Mouse (Mus musculus): ENCODE measurements around the gene Acyp1.

The Acyp1 gene

DNA sequence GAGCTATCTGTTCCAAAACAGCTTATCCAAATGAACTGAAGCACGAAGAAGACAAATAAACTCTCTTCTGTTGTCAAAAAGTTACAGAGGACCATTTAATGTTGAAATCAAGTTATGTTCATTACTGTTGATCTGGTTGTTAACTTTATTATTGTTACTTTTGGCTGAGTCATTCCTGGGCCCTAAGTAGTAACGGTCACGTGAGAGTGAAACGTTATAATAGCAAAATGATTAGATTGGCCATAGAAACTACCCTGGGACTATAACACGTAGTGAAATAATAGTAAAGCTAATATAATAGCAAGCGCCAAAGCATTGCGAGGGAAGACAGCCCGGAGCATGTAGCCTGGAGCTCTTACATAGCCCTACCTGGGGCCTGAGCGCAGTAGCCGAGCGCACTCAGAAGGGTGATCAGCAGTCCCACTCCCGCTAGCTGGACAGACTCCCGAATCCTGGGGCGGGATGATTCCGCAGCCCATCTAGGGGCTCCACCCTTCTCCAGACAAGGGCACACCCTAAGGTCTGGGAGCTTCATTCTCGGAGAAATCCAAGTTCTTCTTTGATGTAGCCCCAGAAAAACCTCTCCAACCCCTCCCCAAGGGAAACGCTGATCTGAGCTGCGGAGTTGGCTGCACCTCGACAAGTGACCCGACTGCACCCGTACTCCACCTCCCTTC lies at the start of gene Acyp1:
Gene Acyp1, minus strand, starts transcription at position 630 of the 677 bp plus-strand sequence.
- no peak for ATAC-seq (ENCODE audit: insufficient number of reproducible peaks, low FRiP score, low TSS enrichment)

DNA sequence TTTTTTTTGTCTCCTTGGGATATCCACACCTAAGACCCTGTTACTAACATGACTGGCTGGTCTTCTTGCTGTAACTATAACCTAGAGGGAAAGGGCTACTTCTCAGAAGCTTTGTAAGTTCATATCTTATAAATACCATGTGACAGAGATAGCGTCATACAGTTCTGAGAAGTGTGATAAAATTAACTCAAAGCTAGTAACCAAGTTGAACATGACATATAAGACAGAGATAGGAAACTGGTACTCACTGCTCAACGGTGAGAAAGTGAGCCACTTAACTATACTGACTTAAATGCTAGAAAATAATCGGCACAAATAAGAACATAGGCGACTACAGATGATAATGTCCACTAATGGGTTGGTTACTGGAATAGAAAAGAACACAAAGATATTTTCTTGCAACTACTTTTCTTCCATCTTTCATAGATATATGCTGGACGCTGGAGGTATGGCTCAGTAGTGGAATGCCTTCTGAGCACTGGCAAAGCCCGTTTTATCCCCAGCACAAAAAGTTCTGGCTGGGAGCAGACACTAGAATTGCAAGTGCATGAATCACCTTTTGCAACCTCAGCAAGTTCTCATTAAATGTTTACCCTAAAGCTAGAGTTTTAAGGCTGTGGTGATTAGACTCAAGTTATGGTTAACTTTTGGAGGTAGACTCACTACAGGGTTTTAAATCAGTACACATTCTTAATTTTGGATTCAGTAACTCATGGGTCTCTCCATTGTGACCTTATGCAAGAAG lies 49.5 kb upstream of the Acyp1 start:
- no peak for ATAC-seq (ENCODE audit: insufficient number of reproducible peaks, low FRiP score, low TSS enrichment)

DNA sequence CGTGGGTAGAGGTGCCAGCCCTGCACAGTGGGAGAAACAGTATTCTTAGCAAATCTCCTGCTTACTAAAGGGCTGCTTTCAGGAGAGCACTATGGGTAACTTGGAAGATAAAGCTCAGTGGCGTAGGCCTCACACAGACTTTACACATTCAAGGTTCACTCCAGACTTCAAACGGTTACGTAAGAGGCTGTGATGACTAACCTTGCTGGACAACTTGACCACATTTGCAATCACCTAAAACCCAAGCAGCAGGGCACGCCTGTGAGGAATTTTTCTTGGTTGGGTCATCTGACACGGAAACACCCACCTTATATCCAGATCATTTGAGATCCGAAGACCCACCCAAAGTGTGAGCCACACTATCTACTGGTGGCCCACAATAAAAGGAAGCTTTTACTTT lies 41.9 kb upstream of the Acyp1 start:
- ATAC-seq (ENCODE audit: insufficient number of reproducible peaks, low FRiP score, low TSS enrichment): no peak

DNA sequence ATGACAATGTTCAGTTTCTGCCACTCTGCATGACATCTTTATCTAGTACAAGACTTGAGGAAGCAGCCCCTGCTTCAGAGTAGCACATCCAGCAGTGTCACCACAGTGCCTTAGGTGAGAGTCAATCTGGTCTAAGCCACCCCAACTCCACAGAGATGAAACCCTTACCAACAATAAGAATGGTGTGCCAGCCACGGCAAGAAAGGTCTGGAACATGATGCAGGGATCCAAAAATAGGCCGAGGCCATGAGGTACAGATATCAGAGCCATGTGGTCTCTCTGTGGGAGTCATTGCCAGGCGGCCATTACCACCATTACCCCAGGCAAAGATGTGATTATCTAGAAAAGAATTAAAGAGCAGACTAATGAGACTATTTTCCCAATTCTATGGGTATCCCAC lies 20.4 kb upstream of the Acyp1 start:
- 0 out of 2 replicates have a peak, but pooled peaks have one; percentile 50 for ATAC-seq (ENCODE audit: insufficient number of reproducible peaks, low FRiP score, low TSS enrichment)

DNA sequence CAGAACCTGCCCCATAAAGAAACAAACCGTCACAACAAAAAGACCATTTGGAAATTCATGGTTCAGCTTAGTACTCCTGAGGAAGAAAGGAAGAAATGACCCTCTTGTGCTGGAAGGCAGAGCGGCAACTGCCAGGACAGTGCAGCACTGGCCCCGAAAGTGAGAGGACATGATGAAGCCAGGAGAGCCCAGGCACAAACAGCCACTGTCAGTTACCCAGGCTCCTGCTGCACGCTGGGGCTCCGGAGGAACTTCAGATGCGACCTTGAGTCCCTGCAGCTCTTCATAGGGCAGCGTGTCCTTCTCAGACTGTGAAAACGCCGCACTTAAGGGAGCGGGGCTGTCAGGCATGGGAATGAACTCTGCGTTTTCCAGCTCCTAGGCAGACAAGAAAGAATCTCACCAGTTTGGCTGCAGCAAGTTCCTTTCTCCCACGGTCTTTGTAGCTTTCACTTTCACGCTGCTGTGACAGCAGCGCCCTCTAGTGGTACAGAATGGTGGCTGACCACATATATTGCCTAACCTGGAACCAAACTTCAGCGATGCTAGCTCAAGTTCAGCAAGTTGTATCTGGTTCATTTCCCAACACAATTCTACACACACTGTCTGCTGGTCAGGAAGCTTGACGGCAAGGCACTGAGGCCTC lies 17.1 kb upstream of the Acyp1 start:
- peak; percentile 49; the same call in 1 of the 2 replicates for ATAC-seq (ENCODE audit: insufficient number of reproducible peaks, low FRiP score, low TSS enrichment)

DNA sequence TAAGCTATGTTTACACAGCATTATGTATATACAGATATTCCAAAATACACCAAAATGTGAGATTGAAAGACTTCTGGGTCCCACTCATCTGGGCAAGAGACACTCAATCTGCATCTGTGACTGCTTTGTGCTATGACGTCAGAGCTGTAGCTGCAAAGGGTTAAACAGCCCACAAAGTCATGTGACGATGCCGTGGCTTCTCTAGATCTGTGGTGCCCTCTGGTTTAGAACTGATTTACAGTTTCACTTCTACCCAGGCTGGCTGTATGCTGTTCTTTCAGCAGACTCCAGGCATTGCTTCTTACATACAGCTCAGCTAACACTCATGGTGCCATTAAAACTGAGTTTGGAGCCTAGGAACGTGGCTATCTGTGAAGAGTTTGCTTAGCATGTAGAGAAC lies 16.5 kb upstream of the Acyp1 start:
- no peak for ATAC-seq (ENCODE audit: insufficient number of reproducible peaks, low FRiP score, low TSS enrichment)

DNA sequence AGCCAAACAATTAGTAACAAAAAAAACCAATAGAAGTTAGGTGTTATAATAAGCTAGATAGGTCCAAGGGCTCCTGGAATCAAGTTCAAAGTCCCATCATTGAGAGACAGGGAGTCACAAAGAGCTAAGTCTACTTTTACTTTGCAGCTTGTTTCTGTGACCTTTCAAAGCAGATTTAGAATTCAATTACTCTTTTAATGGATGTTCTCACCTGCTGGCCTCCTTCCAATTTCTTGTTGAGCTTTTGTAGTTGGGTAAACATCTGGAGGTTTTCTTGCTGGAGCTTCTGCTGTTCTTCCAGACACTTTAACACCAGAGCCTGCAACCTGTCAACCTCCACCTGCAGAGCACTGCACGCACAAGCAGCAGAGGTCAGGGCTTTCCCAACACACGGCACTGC lies 15.0 kb upstream of the Acyp1 start:
- ATAC-seq (ENCODE audit: insufficient number of reproducible peaks, low FRiP score, low TSS enrichment): no peak

DNA sequence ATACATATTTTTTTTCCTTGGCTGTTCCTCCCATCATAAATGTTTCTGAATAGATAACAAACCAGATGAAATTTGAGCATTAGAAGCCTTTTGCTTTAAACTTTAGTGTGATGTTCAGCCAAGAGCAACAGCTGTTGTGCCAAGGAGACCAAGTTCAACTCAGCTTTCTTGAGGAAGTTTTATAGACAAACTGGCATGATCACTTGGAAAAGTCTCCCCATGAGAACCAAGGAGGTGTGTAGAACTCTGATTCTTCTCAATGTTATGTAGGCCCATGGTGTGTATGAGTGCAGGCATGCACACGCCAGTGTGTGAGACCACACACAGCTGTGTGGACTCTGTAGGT lies 10.6 kb upstream of the Acyp1 start:
- ATAC-seq (ENCODE audit: insufficient number of reproducible peaks, low FRiP score, low TSS enrichment): no peak

DNA sequence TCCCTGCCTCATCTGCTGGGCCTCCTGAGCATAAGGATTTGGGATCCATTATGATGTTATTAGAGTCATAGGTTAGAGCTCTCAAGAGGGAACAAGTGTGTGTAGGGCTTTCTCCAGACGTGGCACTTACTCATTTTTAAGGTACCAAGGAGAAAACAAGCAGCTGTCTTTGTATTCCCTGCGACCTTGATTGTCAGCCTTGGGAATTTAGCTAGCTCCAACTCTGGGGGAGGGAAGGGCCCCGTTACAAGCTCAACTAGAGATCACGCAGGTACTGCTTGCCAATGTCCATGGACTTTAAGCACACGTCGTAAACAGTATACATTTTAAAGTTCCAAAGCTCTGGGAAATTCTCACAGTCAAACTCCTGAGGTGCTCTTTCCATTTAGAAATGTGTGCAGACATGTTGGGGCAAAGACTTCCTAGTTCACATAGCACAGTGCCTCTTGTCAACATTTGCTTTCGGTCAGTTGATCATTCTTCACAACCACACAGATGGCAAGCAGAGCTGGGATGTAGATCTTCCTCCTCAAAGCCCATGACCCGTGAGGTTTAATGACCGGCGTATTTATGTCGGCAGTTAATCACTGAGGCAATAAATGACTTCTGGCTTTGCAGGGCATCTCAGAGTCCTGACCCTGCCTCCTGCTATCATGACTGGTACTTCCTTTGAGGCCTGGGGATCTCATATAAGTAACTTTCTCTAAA lies 10.0 kb upstream of the Acyp1 start:
- no peak for ATAC-seq (ENCODE audit: insufficient number of reproducible peaks, low FRiP score, low TSS enrichment)

DNA sequence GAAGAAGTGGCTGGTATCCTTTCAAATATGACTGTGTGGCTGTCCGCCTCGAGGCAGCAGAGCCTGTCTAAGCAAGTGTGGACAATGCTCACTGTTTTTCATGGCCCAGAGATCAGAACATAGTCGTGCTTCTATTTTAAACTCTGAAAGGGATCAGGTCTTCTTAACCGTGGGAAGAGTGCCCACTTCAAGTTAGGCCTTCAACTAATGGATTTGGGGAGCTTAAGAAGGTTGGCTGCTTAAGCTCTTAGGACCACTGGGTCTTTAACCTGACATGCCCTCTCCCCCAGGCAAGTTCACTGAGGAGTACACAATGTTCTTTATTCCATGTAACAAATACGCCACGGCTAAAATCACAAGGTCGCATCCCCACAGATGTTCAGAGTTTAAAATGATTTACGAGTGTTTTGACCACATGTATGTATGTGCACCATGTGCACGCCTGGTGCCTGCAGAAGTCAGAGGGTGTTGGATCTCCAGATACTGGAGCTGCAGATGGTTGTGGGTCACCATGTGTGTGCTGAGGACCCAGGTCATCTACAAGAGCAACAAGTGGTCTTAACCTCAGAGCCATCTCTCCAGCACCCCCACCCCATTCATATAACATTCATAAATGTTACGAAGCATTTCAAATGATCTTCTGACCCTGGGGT lies 9.2 kb upstream of the Acyp1 start:
- no peak for ATAC-seq (ENCODE audit: insufficient number of reproducible peaks, low FRiP score, low TSS enrichment)

DNA sequence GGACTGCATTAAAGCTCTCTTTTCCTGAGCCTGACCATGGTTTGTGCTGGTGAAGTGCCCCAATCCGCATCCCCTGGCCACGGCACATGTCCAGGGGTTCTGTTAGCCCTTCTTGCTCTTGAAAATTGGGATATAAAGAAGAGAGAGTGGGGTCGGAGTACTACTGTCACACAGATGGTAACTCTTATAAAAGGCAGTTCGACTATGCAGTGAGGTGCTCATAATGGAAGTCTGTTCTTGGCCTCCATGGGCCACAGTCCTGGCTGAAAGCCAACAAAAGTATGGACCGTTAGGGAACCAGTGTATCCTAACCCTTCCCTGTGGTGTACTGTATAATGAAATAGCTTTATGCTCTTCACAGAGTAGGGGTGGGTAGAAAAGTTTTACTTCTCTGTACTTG lies 8.7 kb upstream of the Acyp1 start:
- ATAC-seq (ENCODE audit: insufficient number of reproducible peaks, low FRiP score, low TSS enrichment): no peak

DNA sequence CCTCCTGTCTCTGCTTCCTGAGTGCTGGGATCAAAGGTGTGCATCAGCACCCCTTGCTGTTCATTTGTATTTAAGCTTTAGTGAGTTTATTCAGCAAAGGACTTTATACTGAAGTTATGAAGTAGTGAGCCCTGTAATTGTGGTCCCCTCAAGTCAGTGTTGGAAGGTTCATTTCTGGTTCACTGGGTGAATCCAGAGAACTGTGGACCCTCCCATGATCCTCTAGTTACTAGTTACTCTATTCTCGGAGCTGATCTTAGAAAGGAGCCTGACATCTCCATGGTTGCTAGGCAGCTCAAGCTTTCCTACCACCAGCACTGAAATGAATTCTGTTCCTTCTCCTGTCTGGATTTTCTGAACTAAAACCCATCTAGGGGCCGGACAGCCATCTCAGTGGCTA lies 7.3 kb upstream of the Acyp1 start:
- ATAC-seq (ENCODE audit: insufficient number of reproducible peaks, low FRiP score, low TSS enrichment): no peak

DNA sequence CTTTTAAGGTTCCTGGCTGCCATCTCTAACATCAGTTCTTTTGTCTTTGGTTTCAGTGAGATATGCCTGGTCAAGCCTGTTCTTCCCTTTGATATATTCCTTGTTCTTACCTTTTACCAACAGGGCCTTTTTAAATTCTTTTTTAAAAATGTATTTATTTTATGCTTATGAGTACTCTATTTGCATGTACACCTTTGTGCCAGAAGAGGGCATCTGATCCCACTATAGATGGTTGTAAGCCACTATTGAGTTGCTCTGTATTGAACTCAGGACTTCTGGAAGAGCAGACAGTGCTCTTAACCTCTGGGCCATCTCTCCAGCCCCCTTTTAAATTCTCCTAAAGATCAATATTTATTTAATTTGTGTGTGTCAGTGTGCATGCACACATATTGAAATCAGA lies 4.7 kb upstream of the Acyp1 start:
- ATAC-seq (ENCODE audit: insufficient number of reproducible peaks, low FRiP score, low TSS enrichment): no peak

DNA sequence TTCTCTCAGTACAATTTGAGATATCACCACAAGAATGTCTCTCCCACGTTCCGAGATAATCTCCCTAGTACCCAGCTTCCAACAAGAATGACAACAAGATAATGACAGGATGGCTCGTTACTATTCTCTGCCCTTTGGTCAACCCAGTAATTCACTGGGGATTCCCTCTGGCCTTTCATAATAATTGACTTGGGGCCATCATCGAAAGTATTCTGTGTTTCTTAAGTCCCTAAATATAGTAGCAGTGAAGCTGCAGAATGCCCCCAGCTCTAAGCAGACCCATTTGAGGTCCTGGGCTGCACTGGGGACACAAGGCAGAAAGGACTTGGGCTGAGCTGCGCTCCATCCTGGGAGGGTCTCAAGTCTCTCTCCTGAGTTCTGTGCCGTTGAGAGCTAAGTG lies 4.0 kb upstream of the Acyp1 start:
- no peak for ATAC-seq (ENCODE audit: insufficient number of reproducible peaks, low FRiP score, low TSS enrichment)

DNA sequence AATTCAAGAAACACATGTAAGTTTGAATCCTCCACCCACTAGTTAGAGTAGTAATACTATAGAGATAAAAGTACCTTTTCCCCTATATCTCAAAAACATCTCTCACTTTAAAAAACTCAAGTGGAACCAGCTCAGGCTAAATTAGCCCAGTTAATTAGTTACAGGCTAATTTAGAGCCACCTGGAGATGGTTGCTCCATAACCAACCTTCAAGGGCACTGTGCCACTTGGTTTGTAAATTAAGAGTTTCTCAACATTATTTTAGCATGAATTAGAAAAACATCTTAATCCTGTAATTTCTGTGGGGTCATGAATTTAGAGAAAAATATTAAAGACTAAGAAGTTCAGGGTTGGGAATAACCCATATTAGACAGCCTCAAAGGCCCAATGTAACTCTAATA lies 3.3 kb upstream of the Acyp1 start:
- no peak for ATAC-seq (ENCODE audit: insufficient number of reproducible peaks, low FRiP score, low TSS enrichment)

DNA sequence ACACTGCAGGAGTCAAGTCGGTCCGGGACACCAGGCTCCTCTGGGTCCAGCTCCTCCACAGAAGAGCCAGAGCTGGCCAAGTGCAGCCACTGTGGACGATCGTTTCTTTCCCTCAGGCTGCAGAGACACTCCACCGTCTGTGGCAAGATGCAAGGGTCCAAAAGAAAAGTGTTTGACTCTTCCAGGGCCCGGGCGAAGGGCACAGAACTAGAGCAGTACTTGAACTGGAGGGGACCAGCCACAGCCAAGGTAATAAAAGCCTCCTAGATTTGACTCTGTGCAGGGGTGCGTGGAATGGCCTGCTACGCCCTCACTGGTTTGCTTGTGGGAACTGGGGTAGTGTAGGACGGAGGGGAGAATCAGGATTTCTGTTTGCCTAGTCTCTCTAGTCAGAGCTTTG lies 2.4 kb upstream of the Acyp1 start:
- ATAC-seq (ENCODE audit: insufficient number of reproducible peaks, low FRiP score, low TSS enrichment): no peak

DNA sequence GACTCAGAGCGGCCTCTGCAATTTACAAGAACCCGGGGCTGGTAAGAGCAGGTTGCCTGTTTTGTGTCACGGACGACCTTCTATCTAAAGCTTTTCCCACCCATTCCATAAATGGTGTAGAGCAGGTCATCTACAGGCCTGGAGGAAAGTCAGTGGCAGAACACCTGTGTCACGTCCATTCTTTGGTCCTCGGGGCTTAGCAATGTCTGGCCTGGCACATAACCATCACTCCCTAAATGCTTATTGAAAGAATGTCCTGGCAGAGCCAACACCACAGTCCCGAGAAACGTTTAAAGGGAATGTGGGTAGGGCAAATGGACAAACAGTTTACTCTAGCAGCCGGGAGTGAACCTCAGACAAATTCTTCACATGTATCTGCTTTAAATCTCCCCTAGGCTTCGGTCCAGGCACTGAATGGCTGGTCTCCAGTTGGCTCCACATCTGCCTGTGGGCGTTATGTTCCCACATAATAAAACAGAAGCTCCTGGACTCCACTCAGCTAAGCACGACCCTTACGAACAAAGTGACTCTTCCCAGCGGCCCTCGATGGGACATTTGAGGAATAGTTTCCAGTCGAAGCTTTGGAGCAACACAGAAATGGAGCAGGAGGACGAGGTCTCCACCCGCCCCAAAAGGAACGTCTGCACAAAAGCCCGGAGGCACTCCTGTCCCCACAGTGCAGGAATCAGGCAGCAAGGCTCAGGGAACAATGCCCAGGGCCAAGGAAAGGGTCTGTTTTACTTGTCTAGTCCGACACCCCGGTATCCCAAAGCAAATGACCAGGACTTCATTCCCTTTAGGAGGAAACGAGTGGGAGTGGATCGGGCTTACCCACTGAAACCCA lies 1.1 kb upstream of the Acyp1 start:
- ATAC-seq (ENCODE audit: insufficient number of reproducible peaks, low FRiP score, low TSS enrichment): no peak

DNA sequence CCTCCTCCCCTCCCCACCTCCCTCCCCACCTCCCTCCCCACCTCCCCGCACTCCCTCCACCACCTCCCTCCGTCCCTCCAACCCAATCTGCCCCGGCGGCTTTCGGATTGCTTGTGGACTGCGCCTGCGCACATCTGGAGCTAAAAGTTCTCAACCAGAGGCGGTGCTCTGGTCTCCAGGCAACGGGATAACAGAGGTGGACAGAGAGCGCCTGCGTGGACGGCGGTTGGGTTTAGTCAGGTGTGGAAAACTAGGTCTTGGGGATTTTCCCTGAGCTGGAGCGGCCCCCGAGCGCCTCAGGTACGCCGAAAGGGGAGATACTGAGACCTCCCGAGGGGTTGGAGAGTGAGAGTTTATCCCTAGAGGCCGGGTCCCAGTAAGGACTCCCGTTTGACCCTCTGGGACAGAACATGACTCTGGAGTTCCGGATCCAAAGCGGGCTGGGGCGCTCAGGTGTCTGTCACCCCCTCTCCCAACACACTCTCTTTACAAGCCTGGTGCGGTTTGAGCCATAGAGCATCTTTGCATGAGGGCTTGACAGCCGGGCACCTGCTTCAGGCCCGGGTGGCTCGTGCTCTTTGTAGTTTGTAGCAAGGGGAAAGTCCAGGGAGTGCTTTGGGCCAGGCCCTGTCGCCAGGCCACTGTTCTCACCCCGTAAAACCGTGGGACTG lies 383 bp upstream of the Acyp1 start, which contains the start of gene Zc2hc1c:
Gene Zc2hc1c, plus strand, starts transcription at position 106 of the 671 bp plus-strand sequence.
- ATAC-seq (ENCODE audit: insufficient number of reproducible peaks, low FRiP score, low TSS enrichment): no peak

DNA sequence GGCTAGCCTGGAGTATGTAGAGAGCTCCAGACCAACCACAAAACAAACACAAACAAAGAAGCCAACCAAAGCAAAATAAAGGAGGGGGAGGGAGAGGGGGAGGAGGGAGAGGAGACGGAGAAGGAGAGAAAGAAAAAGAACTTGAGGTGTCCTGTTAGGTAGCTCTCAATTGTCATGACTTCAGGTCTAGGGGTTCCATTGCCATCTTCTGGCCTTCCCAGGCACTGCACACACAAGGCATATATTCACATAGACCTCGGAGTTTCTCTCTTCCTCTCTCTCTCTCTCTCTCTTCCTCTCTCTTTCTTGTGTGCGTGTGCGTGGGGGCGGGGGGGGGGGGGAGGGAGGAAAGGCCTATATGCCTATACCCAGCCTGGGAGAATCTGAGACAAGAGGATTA lies 1.3 kb downstream of the Acyp1 start:
- ATAC-seq (ENCODE audit: insufficient number of reproducible peaks, low FRiP score, low TSS enrichment): no peak

Measured in cerebellum, adult (tissue).